26 mouse cellular contexts compared by ENCODE assay signal in genomic region chr9:114014034-114014433, GRCm38 (mm10). TPM values are rescaled to one million over a fixed set of nuclear protein-coding genes. Genes with fewer than 3 reads are reported as not detected.
"Had no signal": no experiment of that assay in that cellular context is flagged by ENCODE, and none has a peak within 500 bp of the region (broad histone marks: within the 10 kb centered on the region; RNA-seq: fewer than 3 reads in every experiment).

No protein-coding gene starts in this region.

- H3K4me1 ChIP-seq: heart, embryonic 13.5 days; heart, embryonic 15.5 days; hindbrain, embryonic 15.5 days; kidney, embryonic 15.5 days; limb, embryonic 13.5 days had no signal

- H3K27me3 ChIP-seq: heart, embryonic 13.5 days; heart, embryonic 15.5 days; hindbrain, embryonic 13.5 days; hindbrain, embryonic 15.5 days; kidney, embryonic 15.5 days; limb, embryonic 13.5 days had no signal

- H3K36me3 ChIP-seq: heart, embryonic 13.5 days; heart, embryonic 15.5 days; kidney, embryonic 15.5 days; limb, embryonic 13.5 days had no signal

- H3K27ac ChIP-seq: heart, embryonic 13.5 days; heart, embryonic 15.5 days; hindbrain, embryonic 13.5 days; hindbrain, embryonic 15.5 days; hindbrain, postnatal 0 days; kidney, embryonic 15.5 days; kidney, postnatal 0 days; limb, embryonic 13.5 days had no signal

- H3K9me3 ChIP-seq: heart, embryonic 13.5 days; heart, embryonic 15.5 days; hindbrain, embryonic 13.5 days; hindbrain, embryonic 15.5 days; kidney, embryonic 15.5 days had no signal

- H3K4me3 ChIP-seq: heart, embryonic 13.5 days; heart, embryonic 15.5 days; hindbrain, embryonic 13.5 days; hindbrain, embryonic 15.5 days; kidney, embryonic 15.5 days; limb, embryonic 13.5 days had no signal

- ATAC-seq: forebrain, postnatal 0 days; hindbrain, postnatal 0 days; intestine, embryonic 16.5 days had no signal

- H3K4me2 ChIP-seq: heart, embryonic 11.5 days; heart, embryonic 13.5 days; heart, embryonic 15.5 days; hindbrain, embryonic 13.5 days; hindbrain, embryonic 15.5 days; kidney, embryonic 15.5 days; limb, embryonic 13.5 days had no signal

- DNase-seq: forebrain, postnatal 0 days; gastrocnemius, postnatal 14 days; gastrocnemius, postnatal 36 days; heart, adult 18-20 months; heart, postnatal 14 days; heart, postnatal 36 days; kidney, adult 11 months; kidney, adult 2 months; kidney, adult 9 months; kidney, postnatal 14 days; kidney, postnatal 36 days; layer of hippocampus, adult 9-11 months; layer of hippocampus, postnatal 36 days; left cerebral cortex, postnatal 4 days had no signal

- H3K9ac ChIP-seq: forebrain, postnatal 0 days; heart, embryonic 13.5 days; heart, embryonic 15.5 days; hindbrain, embryonic 13.5 days; hindbrain, embryonic 15.5 days; kidney, embryonic 15.5 days; limb, embryonic 13.5 days had no signal

RNA-seq across cellular contexts. Expression of gene Susd5, which starts 42.9 kb away (rescaled TPM):
- total RNA-seq: granulocyte monocyte progenitor cell, adult 5-6 weeks; hematopoietic stem cell, adult 5-6 weeks had no signal
